Mouse (Mus musculus): ENCODE measurements around the gene Fosl1. TPM values are rescaled to one million over a fixed set of nuclear protein-coding genes. Genes with fewer than 3 reads are reported as not detected.

Gene Fosl1
- total RNA-seq, 2 experiments from 2014 or later, result not detected

- ATAC-seq (replicated peaks; ENCODE audit: low FRiP score, poor library complexity, severe bottlenecking), result no peak
Observed at GRCm38 (mm10) chr19:5455037-5455436, 7.7 kb downstream of the Fosl1 start.

DNA sequence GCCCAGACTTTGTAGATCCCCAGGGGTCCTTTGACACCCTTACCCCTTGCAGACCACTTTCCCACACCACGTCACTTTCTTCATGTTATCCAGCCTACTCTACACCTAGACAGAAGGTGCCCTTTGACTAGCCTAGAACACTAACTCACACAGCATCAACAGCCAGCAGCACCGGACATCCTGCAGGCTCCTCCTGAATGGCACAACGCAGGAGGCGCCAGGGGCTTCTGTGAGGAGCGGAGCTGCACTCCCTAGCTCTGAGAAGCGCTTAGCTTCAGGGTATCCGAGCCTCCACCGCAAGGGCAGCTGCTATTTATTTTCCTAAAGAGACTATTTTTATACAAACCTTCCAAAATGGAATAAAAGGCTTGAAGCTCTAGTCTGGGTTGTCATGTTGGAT lies 8.2 kb downstream of the Fosl1 start:
- no peak for ATAC-seq (replicated peaks; ENCODE audit: low FRiP score, poor library complexity, severe bottlenecking)

DNA sequence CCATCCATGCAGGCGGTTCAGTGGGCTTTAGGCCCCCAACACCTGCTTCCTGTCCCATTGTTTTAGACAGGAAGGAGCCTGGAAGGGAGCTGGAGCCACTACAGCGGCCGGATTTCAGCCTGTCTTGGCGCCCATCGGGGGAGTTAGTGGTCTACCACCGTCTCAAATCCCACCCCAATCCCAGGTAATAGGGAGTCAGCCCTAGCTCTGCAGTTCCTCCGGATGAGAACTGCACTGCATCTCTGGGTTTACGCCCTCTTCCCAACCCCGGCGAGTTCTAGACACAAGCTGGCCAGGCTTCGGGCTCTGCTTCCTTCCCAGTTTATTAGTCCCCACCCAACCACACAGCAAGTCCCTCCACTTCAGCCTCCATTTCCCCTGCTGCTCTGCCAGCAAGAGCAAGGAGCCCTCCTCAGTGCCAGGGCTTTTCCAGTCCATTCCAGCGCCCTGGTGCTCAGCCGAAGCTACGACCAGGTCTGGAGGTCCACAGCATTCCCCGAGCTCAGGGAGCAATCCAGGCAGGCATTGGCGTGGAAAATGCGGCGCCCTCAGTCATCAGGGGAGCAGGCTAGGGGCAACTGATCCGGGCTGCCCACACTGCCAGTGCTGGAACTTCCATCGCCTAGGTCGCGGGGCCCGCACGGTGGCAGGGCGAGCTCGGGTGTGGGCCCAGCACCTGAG lies 9.0 kb downstream of the Fosl1 start:
- no peak for ATAC-seq (replicated peaks; ENCODE audit: low FRiP score, poor library complexity, severe bottlenecking)

GRCm38 (mm10) chr19:5456922-5457745 lies 9.8 kb downstream of the Fosl1 start:
- ATAC-seq (replicated peaks; ENCODE audit: low FRiP score, poor library complexity, severe bottlenecking), result peak; percentile 84

GRCm38 (mm10) chr19:5457746-5458442 lies 10.5 kb downstream of the Fosl1 start, which contains the start of gene Ccdc85b:
Gene Ccdc85b, minus strand, starts transcription at chr19:5457894.
- ATAC-seq (replicated peaks; ENCODE audit: low FRiP score, poor library complexity, severe bottlenecking), result no peak

GRCm38 (mm10) chr19:5459019-5459418 lies 11.7 kb downstream of the Fosl1 start:
- ATAC-seq (replicated peaks; ENCODE audit: low FRiP score, poor library complexity, severe bottlenecking), result no peak

DNA sequence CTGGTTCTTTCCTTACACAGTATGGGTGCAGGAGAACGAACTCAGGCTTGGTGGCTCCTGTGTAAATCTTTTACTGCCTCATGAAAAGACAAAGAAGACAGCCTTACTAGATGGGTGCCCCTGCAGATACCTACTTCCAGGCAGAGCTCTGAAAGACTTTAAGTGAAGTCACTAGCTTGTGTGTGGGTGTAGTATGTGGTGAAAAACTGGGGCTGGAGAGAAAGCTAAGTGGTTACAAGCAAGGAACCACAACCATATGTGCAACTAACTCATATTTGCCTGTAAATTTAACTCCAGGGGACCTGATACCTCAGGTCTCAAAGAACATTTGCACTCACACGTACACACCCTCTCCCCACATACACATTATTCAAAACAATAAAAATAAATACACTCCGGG lies 12.5 kb downstream of the Fosl1 start:
- no peak for ATAC-seq (replicated peaks; ENCODE audit: low FRiP score, poor library complexity, severe bottlenecking)

- peak; percentile 77 for ATAC-seq (replicated peaks; ENCODE audit: low FRiP score, poor library complexity, severe bottlenecking)
Observed at GRCm38 (mm10) chr19:5460465-5460911, 13.1 kb downstream of the Fosl1 start, which contains the start of gene Fibp. Gene Fibp, plus strand, starts transcription at chr19:5460615.

DNA sequence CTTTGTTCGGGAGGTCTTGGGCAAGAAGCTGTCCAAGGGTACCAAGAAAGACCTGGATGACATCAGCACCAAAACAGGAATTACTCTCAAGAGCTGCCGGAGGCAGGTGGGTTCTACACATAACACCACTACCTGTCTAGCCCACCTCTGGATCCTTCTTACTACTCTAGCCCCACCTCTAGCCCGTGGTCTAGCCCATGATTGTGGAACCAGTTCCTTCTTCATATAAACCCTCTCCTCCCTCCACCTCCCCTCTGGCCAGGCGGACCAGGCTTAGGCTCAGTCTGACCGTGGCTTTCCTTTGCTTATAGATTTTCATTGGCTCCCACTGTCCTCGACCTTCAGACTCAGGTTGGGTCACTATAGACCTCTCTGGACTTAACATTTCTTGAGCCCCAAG lies 14.1 kb downstream of the Fosl1 start:
- ATAC-seq (replicated peaks; ENCODE audit: low FRiP score, poor library complexity, severe bottlenecking), result no peak

DNA sequence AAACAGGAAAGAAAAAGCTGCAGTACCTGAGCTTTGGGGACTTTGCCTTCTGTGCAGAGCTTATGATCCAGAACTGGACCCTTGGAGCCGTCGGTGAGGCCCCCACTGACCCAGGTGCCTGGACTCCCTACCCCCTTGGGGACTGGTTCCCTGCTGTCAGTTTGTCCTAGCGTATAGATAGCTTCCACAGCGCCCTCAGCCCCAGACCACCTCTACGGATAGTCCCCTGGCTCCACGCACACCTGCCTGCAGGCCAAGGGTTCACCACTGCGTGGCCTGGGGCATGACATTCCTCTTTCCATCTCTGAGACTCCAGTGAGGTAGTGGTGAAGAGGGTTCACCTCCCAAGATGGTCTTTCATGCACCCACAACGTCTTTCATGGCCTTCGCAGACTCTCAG lies 15.9 kb downstream of the Fosl1 start:
- ATAC-seq (replicated peaks; ENCODE audit: low FRiP score, poor library complexity, severe bottlenecking), result no peak

DNA sequence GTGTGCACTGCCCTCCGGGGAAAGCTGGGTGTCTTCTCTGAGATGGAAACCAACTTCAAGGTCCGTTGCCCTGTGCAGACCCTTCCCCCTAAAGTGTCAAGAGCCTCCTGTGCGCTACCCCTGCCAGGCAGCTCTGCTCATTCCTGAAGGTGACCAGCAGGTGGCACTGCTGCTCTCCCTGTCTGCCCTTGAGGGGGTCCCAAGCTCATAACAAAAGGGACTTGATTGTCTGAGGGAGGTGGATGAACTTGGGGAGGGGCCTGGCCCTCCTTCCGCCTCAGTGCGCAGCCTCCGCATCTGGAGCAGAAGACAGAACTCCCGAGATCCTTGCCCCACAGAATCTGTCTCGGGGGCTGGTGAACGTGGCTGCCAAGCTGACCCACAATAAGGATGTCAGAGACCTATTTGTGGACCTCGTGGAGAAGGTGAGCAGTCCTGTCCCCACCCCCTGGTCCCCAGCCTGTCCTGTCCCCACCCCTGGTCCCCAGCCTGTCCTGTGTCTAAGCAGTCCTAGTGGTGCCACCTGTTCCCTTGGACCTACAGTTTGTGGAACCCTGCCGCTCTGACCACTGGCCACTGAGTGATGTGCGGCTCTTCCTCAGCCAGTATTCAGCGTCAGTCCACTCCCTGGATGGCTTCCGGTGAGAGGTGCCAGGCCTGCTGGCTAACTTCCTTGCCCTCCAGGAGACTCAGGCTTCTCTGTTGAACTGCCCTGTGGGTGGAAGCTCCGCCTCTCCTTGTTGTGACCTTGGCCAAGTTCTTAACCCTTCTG lies 16.6 kb downstream of the Fosl1 start:
- ATAC-seq (replicated peaks; ENCODE audit: low FRiP score, poor library complexity, severe bottlenecking), result no peak

- ATAC-seq (replicated peaks; ENCODE audit: low FRiP score, poor library complexity, severe bottlenecking), result no peak
Observed at GRCm38 (mm10) chr19:5465037-5465436, 17.7 kb downstream of the Fosl1 start.

- no peak for ATAC-seq (replicated peaks; ENCODE audit: low FRiP score, poor library complexity, severe bottlenecking)
Observed at GRCm38 (mm10) chr19:5466916-5467500, 19.7 kb downstream of the Fosl1 start.

DNA sequence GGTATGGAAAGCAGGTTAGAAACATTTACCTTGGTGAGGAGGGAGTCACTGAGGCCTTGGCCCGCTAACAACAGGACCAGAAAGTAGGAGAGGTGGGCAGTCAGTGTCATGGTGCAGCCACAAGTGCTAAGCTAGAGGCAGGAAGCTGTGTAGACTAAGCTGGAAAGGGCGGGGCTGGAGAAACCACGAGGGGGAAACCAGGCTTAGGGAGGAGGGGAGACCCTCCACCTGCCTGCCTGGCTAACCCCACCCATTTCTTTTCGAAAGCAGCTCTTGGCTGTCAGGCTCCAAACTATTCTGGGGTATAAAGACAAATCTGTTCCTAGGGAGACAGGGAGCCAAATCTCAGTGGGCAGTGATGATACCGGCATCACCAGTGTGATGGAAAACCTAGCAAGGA lies 21.0 kb downstream of the Fosl1 start, which contains the start of gene Ctsw:
TSS of gene Ctsw (minus strand) at position 134 of the 400 bp plus-strand sequence.
- ATAC-seq (replicated peaks; ENCODE audit: low FRiP score, poor library complexity, severe bottlenecking), result no peak

GRCm38 (mm10) chr19:5471846-5472245 lies 24.5 kb downstream of the Fosl1 start:
- ATAC-seq (replicated peaks; ENCODE audit: low FRiP score, poor library complexity, severe bottlenecking), result no peak

GRCm38 (mm10) chr19:5472857-5473256 lies 25.5 kb downstream of the Fosl1 start:
- ATAC-seq (replicated peaks; ENCODE audit: low FRiP score, poor library complexity, severe bottlenecking), result no peak

- no peak for ATAC-seq (replicated peaks; ENCODE audit: low FRiP score, poor library complexity, severe bottlenecking)
Observed at GRCm38 (mm10) chr19:5473720-5474119, 26.4 kb downstream of the Fosl1 start, which contains the start of gene Efemp2. Gene Efemp2, plus strand, starts transcription at chr19:5473954.

GRCm38 (mm10) chr19:5474281-5475068 lies 27.1 kb downstream of the Fosl1 start:
- no peak for ATAC-seq (replicated peaks; ENCODE audit: low FRiP score, poor library complexity, severe bottlenecking)

Measured in erythroblast, adult 5-6 weeks (primary cell).